Mouse (Mus musculus) ovary, adult 18-20 months (tissue): Measurements from ENCODE around the gene Foxf1.

ENCODE experiments used
- DNase-seq: peaks from one replicate; pipeline ENCODE4 v3.0.0; 2022; ENCODE audit warnings: low spot score, mixed read lengths

The Foxf1 gene

GRCm38 (mm10) chr8:121115136-121115535, 30.9 kb downstream of the Foxf1 start:
- DNase-seq: no peak

DNA sequence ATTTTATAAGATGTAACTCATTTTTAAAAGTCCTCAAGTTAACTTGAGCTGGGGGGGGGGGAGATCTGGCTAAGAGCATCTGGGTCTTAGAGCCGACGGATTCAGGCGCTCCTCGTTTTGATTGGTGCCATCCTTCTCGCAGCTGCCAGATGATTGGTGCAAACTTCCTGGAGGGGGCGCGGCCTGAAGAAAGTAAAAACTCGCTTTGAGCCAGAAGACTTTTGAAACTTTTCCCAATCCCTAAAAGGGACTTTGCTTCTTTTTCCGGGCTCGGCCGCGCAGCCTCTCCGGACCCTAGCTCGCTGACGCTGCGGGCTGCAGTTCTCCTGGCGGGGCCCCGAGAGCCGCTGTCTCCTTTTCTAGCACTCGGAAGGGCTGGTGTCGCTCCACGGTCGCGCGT, 31.8 kb downstream of the Foxf1 start, which contains the start of gene Foxc2:
Gene Foxc2, plus strand, starts transcription at position 224 of the 400 bp plus-strand sequence.
- peak; percentile 81 for DNase-seq

GRCm38 (mm10) chr8:121116591-121117185, 32.5 kb downstream of the Foxf1 start:
- no peak for DNase-seq

- DNase-seq: no peak
Observed at GRCm38 (mm10) chr8:121117186-121117651, 33.0 kb downstream of the Foxf1 start.

DNA sequence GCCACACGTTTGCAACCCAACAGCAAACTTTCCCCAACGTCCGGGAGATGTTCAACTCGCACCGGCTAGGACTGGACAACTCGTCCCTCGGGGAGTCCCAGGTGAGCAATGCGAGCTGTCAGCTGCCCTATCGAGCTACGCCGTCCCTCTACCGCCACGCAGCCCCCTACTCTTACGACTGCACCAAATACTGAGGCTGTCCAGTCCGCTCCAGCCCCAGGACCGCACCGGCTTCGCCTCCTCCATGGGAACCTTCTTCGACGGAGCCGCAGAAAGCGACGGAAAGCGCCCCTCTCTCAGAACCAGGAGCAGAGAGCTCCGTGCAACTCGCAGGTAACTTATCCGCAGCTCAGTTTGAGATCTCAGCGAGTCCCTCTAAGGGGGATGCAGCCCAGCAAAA, 33.7 kb downstream of the Foxf1 start:
- DNase-seq: no peak

GRCm38 (mm10) chr8:121118634-121119420, 34.6 kb downstream of the Foxf1 start:
- no peak for DNase-seq

DNA sequence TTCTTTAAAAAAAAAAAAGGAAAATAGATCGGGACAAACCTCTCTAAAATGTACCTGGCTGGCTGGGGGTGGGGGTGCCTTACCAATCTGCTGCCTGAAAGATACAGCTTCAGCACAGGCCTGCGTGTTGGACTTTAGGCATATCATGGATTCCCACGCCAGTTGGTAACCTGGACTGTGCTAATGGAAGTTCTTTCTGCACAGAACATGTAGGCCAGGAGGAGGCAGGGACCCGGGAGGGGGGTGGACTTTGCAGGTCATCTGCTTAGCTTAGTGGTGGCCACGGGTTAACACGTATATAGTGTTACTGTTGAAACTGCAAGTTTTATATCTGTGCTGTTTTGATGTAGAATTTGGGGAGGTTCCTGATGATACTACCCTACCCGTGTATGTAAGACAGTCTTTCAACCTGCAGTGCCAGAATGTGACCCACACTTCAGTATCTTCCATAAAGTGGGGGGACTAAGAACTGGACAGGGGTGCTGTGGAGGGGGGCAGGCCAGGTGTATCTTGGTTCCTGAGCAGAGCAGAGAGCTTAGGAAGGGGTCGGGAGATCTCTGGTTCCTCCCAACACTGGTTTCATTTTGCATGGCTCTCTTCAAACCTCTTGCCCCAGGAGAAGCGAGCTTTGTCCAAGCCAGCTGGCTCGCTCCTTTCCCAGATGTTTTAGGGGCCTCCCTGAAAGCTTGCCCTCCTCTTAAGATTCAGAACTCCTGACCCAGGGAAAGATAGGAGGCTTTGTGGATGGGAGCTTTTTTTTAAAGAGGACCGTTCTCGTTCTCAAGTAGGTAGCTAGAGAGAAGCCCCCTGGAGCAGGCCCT, 35.7 kb downstream of the Foxf1 start:
- no peak for DNase-seq

DNA sequence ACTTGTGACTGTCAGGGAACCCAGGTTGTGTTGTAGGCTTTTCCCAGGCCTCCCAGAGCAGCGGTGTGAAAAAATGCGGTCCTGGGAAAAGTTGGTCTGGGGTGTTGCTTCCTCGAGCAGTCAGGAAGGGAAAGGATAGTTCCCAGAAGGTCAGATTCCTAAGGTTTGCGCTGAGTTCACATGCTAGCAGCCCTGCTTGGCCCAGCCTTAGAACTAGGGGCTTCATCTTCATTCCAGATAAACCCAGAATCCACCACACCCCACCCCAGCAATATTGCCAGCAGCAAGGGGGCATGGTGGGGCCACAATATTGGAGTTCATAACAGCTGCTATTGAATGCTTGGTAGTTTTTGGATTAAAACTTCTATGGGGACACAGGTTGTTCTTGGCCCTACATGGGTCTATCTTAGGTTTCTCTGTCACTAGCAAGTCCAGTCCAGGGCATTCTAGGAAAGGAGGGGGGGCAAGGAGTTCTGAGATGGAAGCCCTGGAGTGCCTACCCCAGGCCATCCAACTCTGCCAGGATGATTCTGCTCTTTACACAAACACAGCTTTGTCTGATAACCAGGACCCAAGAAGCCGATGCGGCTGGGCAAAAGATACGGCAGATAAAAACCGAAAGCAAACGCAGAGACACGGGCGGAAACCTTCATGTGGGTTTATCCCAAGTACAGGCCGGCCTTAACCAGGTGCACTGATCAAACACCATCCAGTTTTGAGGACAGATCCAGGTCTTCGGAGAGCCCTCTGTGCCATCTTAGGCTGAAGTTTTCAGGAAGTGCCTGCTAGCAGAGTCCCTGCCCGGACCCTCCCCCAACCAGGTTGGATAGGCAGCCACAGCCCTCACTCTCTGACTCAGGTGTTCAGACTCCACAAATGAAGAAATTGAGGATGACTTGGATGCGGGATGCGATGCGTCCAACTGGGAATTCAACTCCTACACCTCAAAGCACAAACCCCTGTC, 36.6 kb downstream of the Foxf1 start:
- no peak for DNase-seq

GRCm38 (mm10) chr8:121121704-121122103, 37.5 kb downstream of the Foxf1 start:
- DNase-seq: no peak

DNA sequence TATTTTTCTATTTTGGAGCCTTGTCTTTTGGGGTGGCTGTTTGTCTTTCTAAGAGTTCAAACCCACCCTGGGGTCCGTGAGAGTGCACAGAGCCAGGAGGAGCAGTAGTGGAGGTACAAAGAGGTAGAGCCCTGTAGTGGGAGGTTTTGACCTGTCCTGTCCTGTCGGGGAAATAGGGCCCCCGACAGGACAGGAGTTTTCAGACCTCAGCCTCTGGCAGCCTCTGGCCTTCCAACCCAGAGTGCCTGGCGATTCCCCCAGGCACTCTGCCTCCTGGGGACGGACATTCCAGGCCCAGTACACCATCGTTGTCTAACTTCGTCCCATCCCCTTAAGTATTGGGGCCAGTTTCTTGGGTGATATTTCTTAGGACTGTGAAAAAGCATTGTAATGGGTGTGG, 38.2 kb downstream of the Foxf1 start:
- DNase-seq: no peak

DNA sequence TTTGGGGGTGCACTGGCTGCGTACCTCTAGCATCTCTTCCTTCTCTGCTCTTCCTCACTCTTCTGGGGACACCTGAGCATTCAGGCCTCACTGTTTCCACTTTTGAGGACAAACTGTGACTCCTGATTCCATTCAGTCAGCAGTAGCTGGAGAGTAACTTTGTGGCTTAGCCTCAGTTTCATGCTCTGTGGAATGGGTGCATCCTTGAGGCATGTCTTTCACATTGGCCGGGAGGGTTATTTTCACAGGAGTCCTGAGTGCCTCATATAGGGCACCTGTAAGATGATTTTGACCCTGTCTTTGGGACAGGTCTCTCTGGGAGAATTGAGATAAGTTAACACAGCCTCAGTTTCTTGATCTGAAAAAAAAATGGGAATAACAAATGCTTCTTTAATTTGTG, 38.9 kb downstream of the Foxf1 start:
- DNase-seq: no peak

GRCm38 (mm10) chr8:121124547-121125239, 40.5 kb downstream of the Foxf1 start:
- DNase-seq: no peak

DNA sequence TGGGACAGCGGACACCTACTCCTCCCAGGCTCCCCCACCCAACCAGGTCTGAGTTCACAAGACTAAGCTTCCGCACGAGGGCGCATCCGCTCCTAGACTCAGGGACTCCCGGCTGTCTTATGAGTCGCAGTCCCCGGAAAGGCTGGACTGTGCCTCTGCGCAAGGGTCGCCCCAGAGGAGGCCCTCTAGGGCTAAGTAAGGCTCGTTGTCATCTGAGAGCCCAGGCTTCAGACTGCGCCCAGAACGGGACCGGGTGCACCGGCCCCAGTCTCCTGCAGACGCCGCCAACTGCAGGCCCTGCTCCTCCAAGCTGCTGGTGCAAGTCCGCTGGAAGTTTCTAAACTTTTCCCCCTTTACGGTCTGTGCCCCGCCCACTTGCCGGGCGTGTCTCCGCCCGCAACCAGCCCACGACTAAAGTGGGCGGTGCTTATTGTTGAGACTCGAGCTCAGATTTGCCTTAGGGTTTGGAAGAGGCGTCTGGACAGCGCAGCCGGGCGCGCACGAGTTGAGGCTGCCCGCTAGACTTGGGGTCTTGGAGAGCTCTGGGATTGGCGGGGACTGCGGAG, 41.2 kb downstream of the Foxf1 start:
- peak; percentile 71 for DNase-seq

DNA sequence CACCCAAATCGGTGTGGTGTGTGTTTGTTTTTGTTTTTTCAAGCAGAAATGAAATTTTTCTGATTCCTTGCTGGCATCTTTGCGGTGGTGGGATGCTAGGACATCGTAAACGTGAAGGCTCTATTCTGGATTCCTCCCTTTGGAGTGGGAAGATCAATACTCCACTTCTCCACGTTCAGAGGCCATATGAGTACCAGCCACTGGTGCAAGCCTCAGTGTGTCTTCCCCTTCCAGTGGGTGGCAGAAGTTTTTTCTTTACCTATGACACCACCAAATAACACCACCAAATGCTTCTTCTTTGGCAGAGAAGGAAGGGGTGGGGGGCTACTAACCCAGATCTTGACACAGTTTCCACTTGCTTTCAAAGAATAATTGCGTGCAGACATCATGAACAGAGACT, 42.0 kb downstream of the Foxf1 start:
- no peak for DNase-seq

GRCm38 (mm10) chr8:121126694-121127093, 42.5 kb downstream of the Foxf1 start:
- DNase-seq: no peak

DNA sequence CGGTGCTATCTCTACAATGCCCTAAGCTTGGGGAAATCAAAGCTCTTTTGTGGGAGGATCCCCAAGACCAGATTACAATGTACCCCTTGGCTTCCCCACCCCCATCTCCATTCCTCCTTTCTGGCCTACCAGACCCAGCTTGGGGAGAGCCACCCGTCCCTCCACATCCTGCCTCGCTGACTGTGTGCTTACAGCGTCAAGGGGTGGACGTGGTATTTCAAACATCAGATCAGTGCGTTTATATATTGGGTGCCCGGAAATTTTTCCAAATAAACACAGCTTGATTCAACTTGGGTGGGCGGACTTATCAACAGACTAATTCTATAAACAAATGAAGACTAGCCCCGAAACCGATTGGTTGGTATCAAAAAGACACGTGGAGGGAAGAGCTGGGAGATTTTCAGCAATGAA, 43.1 kb downstream of the Foxf1 start:
- DNase-seq: no peak

DNA sequence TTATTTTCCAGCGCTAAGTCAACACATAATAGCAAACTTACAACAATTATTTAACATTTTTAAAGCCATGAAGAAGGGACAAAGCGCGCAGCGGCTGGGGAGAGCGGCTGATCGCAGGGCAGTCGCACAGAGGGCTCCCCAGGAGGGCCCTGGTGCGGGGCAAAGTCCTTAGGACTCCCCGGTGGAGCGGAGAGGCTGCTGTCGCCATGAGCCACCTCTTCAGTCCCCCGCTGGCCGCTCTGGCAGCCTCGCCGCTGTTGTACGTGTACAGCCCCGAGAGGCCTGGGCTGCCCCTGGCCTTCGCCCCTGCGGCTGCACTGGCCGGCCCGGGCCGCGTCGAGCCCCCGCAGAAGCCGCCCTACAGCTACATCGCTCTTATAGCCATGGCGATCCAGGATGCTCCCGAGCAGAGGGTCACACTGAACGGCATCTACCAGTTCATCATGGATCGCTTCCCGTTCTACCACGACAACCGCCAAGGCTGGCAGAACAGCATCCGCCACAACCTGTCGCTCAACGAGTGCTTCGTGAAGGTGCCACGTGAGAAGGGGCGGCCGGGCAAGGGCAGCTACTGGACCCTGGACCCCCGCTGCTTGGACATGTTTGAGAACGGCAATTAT, 43.7 kb downstream of the Foxf1 start, which contains the start of gene Foxl1:
Gene Foxl1, plus strand, starts transcription at position 185 of the 620 bp plus-strand sequence.
- no peak for DNase-seq

- DNase-seq: no peak
Observed at GRCm38 (mm10) chr8:121128531-121129264, 44.5 kb downstream of the Foxf1 start.

DNA sequence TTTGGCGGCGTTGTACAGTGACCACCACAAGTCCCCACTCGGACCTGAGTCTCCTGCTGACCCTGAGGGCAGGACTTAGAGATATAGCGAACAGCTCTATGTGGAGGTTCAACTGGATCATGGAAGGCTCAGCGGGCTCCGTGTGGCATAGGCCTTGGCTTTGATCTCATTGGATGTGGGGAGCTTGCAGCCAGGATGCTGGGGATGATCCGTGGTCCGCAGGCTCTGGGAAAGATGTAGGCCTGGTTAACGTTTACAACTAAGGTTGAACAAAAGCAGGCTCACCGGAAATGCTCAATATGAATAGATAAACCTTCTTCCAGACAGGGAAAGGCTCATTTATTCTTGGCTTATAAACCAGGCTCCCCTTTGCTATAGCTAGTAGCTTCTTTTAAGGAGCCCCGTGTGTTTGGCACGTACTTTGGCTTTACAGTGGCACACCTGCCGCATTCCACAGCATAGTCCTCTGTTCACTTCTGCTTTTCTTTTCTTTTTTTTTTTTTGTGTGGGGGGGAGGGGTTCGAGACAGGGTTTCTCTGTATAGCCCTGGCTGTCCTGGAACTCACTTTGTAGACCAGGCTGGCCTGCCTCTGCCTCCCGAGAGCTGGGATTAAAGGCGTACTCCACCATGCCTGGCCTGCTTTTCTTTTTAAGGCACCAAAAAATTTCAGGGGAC, 45.2 kb downstream of the Foxf1 start:
- no peak for DNase-seq
